Mouse (Mus musculus) G1E-ER4 (cell line): ENCODE measurements around the gene Cyp4f15. TPM values are rescaled to one million over a fixed set of nuclear protein-coding genes. Genes with fewer than 3 reads are reported as not detected.

ENCODE experiments used
- GATA1 ChIP-seq: IDR thresholded peaks from one replicate; pipeline ENCODE4 v1.8.0; 2012; ENCODE audit warnings: low read length, inconsistent platforms
- polyA plus RNA-seq: library from polyadenylated mRNA; stranded (reverse); fragments of >175 nt; gene quantifications from 2 replicates; pipeline ENCODE4 v1.2.3, GENCODE M21; 2012

Cyp4f15 gene
- not detected in 2 replicates for polyA plus RNA-seq

DNA sequence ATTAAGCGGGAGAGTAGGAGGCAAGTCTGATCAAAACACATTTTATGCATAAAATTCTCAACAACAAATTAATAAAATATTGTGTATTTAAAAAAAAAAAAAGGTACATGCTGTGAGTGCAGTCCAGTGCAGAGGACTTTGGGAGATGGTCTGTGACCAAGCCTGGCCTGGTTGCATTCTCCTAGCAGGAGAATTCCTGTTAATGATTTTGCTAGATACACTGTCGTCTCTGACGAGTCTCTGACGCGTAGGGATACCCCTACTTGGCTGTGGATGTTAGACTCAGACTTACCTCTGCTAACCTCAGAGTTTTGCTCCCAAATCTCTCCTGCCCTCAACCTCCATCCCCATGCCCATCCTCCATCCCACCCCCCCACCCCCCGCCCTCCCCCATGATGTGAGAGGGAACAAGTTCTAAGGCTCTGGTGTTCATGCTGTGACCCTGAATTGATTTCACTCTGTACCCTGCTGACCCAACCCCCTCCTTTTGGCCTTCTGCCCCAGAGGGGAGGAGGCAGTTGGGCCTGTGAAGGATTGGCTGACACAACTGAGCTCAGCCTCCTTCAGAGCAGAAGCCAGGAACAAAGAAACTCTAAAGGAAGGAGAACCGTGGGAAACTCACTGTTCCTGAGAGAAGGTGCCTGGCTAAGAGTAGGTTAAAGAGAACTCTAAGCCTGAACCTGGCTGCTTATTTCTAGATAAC lies at the start of gene Cyp4f15:
Gene Cyp4f15, plus strand, starts transcription at position 580 of the 703 bp plus-strand sequence.
- TF ChIP-seq GATA1: no peak

DNA sequence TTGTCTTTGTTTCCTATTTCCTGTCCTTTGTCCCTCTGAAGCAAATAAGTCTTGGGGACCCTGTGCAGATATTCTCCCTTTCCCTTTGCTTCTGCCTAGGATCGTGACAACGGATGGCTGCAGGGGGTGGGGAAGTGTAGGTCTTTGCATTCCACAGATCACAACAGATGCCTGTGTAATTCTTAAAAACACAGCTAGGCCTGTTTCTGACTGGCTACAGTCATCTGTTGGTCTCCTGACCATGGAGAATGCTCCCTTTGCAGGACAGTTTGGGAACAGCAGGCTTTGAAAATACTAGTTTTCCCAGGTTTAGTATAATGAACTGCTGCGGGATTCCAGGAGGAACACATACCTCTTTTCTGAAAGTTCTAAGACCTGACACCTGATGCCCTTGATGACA lies 49.1 kb upstream of the Cyp4f15 start:
- TF ChIP-seq GATA1: no peak

DNA sequence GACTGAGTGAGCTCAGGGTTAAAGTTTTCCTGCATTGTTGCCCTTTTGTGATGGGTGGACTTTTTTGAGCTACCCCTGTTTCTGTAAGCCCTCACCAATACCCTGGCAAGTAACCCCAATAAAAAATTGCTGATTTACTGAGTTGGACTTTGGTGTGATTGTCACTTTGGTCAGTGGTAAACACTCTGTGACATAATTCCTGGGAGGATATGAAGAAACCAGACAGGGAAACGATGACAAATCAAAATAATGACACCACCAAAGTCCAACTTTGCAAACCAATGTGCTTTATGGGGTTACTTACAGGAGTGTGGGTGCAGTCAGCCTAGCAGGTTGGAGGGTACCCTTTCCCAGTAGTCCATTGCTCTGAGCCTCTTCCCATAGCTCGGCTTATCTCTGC lies 48.3 kb upstream of the Cyp4f15 start:
- no peak for TF ChIP-seq GATA1

DNA sequence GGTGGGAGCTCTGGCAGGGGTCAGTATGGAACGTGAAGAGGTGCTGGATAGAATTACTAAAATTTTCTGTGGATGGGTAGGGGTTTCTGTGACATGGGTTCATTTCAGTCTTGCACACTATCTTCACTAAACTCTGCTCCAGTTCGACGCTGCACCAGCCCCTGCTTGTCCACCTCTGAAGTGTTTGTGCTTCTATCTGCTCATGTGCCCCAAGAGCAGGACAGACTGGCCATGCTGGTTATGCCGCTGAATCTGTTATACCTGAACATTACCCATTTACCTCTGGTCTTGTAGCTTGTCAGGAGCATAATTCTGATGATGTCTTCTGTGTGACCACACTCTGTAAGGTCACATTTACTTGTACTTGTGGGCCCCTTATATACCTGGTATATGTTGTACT lies 38.8 kb upstream of the Cyp4f15 start:
- TF ChIP-seq GATA1: no peak

DNA sequence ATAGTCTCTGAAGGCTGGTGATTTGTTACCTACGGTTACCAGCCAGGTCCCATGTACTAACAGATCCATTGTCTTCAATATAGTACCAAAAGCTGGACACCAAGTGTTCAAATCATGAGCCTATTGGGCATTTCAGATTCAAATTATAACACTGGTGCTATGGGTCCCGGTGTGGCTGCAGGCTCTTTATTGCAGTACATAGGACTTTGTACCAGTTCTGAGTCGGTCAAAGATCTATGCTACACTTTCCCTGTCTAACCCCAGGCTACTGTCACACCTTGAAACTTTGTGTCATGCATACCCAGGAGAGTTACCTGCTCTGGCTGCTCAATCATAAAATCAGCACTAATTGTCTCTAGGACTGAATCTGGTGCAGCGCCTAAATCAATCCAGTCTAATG lies 31.6 kb upstream of the Cyp4f15 start:
- TF ChIP-seq GATA1: no peak

DNA sequence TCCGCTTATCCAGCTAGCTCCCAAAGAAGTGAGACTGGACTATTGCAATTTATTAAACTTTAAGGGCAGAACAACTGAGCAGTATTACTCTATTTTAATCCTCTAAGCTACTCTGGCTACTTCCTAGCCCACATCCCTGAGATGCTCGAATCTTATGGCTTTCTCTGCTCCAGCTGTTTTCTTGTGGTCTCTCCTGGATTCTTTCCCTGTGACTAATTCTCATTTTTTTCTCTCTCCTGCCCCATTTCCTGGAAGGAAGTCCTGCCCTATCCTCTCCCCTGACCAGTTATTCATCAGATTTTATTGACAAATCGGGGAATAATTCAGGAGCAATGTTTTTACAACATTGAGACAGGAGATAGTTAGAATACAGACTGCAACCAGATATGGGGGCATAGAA lies 28.4 kb upstream of the Cyp4f15 start:
- no peak for TF ChIP-seq GATA1

DNA sequence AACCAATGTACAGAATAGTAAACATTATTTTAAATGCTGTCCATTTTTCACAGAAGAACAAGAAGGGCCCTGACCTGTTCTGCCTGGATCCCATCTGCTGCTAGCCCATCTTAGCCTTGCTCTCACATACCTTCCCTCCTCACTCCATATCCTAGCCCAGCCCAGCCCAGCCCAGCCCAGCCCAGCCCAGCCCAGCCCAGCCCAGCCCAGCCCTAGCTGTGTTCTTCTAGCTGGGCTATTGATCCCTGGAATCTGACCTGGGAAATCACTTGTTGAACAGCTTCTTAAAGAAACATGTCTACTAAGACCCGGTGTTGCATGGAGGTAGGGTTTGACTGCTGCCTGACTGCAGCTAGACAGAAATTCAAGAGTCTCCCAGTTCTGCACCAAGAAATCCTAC lies 27.2 kb upstream of the Cyp4f15 start:
- TF ChIP-seq GATA1: no peak

DNA sequence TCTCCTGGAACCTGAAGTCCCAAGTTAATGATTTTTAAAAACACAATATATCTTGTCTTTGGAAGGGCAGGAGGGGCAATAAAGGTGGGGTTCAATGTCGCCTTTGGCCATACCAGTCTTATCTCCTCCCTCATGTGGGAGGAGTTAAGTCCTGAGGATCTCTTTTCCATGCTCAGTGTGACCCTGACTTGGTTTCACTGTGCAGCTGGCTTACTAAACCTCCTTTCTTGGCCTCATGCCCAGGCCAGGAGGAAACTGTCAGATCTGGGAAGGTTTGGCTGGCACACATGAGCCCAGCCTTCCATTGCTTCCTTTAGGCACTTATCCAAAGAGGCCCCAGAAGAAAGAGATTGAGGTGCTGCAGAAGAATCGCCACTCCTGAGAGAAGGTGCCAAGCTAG lies 26.7 kb upstream of the Cyp4f15 start, which contains the start of gene Cyp4f40:
Gene Cyp4f40, plus strand, starts transcription at position 189 of the 400 bp plus-strand sequence.
- no peak for TF ChIP-seq GATA1

DNA sequence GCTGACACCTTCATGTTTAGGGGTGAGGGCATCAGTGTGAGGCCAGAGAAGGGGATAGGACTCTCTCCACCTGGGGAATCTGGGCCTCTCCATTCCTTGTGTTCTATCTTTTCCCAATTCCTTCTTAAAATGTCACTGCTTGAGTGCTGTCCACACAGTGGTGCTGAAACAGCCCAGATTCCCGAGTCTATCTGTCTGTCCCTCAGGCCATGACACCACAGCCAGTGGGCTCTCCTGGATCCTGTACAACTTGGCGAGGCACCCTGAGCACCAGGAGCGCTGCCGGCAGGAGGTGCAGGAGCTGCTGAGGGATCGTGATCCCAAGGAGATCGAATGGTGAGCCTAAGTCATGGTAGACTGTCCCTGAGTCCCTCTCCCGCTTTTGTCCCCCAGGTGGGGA lies 11.5 kb upstream of the Cyp4f15 start:
- no peak for TF ChIP-seq GATA1

DNA sequence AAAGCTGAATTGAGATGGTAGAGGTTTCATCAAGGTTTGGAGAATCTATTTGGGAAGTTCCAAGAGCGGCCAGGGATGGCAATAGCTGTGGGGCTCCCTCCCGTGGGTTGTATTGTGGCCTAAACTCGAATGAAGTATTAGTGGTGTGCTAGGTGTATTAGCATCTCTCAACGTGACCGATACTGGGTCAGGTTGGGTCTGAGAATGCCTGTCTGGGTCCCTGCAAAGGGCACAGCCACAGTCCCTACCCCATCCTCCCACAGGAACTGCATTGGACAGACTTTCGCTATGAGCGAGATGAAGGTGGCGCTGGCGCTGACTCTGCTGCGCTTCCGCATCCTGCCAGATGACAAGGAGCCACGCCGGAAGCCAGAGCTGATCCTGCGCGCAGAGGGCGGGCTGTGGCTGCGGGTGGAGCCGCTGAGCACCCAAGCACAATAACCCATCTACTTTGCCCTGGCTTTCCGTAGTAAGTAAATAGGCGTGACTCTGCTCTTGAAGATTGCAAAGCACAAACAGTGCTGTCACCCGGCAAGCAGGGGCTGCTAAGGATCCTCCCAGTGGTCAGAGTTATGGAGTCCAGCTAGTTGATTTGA lies 9.3 kb upstream of the Cyp4f15 start:
- TF ChIP-seq GATA1: no peak

DNA sequence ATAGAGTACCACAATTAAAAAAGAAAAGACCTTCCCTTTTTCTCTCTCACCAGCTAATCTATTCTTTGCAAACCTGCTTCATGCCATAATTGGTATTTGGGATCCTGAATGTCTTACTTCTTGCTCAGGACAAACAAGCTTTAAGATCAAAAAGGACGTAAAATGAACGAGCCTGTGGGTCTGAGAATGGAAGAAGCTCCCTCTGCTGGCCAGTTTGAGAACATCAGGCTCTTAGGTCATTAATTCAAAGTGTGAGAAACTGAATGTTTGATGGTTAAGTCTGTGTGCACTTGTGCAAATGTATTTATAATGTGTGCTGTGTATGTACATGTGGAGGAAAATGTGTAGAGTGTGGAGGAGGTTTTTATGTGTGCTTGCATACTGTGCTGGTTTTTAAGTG lies 5.0 kb upstream of the Cyp4f15 start:
- TF ChIP-seq GATA1: no peak

DNA sequence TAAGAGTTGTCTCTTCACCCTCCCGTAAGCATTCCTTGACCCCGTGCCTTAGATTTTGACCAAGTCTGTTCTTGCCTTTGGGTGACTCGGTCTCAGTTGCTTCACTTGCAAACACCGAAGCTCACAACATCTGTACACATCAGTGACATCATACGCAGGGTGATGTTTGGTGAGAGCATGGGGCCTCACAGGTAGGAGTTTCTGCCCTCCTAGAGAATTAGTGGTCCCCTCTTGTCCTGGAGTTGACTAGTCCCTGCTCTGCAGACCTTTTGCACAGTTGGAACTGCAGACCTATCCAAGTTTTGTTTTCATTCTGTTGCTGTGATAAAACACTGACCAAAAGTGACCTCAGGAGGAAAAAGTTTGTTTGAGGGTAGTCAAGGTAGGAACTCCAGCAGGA lies 1.3 kb downstream of the Cyp4f15 start:
- TF ChIP-seq GATA1: no peak

DNA sequence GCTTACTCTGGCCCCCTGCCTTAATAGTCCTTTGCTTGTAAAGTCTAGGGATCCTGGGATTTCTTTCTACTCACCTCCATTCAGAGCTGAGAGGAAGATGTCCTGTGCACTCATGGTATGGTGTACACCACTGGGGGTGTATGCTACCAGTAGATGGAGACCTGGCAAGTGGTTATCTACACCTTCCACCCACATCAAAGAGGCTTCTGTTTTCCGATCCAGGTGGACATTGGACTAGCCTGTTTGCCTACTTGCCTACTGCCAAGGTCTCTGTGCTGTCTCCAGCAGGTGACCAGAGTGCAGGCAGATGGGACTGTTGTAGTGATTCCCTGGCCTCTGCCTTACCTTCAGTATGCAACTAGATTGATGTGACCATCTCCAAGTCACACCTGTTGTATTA lies 5.5 kb downstream of the Cyp4f15 start:
- TF ChIP-seq GATA1: no peak

DNA sequence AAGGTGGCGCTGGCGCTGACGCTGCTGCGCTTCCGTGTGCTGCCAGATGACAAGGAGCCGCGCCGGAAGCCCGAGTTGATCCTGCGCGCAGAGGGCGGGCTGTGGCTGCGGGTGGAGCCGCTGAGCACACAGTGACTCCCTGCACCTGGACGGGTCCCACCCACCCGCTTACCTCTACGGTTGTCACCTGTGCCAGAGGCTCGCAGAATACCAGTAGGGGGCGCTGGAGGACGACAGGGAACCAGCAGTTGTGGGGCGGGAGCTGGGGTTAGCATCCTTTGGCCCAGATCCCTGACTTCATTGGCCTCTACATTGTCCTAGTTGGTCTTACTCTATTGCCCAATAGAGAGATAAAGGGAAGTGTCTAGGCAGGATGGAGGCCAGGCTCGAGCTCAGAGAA lies 17.4 kb downstream of the Cyp4f15 start:
- TF ChIP-seq GATA1: no peak

DNA sequence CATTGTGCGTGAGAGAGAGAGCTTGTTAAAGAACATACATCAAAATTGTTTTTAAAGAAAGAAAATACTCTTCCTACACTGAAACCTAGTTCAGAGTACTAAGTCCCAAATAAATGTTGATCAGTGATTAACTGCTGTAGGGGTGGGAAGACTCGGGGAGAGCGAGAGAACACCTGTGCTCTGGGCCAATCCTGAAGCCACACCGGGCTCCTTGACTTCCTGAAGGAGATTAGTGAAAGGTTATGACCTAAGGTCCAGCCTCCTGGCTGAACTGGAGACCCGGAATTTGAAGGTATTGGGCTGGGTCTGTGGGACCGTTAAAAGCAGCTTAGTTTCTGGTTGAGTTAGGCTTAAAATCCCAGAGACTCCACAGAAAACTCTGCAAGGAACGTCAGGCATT lies 37.3 kb downstream of the Cyp4f15 start:
- TF ChIP-seq GATA1: no peak

DNA sequence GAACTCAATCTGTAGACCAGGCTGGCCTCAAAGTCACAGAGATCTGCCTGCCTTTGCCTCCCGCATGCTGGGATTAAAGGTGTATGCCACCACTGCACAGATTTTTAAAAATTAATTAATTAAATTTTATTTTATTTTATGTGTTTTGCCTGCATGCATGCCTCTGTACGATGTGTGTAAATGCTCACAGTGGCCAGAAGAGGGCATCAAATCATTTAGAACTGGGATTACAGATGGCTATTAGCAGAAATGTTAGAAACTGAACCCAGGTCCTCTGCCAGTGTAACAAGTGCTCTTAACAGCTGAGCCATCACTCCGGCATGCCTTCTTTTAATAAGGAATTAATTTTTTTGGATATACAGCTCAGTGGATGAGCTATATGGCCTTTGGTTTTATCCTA lies 43.6 kb downstream of the Cyp4f15 start:
- TF ChIP-seq GATA1: no peak

DNA sequence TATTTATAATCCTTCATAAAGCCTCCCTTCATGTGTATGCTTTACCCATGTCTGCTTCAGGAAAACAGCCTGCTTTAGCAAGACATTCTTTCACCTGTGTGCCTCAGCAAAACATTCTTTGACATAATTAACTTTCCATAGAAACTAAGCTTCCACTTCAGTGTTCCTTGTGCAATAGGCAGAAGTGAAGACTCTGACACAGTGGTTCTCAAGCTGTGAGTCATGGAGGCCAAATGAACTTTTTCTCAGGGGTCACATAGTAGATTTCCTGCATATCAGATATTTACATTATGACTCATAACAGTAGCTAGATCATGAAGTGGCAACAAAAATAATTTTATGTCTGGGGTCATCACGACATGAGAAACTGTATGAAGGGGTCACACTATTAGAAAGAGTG lies 53.0 kb downstream of the Cyp4f15 start:
- no peak for TF ChIP-seq GATA1
